Mouse (Mus musculus) right cerebral cortex, adult 18-20 months (tissue): ENCODE data around the gene Zfp672.

Experiments
- DNase-seq: peaks from one replicate; pipeline ENCODE4 v3.0.0; 2022; ENCODE audit warnings: mixed read lengths

Gene Zfp672

GRCm38 (mm10) chr11:58281970-58282496, 48.1 kb downstream of the Zfp672 start:
- no peak for DNase-seq

DNA sequence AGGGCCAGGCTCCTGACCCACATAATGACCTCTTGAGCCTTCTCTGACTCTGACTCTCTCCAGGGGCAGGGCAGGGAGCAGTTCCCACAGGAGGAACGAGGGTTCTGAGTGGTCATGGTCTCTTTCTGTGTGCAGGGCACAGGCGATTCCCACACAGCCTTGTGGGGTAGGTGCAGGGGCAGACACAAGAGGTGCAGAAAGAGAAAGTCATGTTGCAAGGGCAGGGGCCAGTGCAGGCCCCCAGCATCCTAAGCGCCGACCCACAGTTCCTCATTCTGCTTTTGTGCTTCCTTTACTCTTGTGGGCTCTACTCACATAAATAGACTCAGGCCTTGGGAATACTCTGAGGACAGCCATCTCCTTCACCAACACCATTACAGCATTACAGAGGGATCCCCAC, 54.4 kb downstream of the Zfp672 start:
- no peak for DNase-seq

- DNase-seq, result no peak
Observed at GRCm38 (mm10) chr11:58274572-58274971, 55.6 kb downstream of the Zfp672 start, which contains the start of gene 4930438A08Rik. Gene 4930438A08Rik, plus strand, starts transcription at chr11:58274799.

DNA sequence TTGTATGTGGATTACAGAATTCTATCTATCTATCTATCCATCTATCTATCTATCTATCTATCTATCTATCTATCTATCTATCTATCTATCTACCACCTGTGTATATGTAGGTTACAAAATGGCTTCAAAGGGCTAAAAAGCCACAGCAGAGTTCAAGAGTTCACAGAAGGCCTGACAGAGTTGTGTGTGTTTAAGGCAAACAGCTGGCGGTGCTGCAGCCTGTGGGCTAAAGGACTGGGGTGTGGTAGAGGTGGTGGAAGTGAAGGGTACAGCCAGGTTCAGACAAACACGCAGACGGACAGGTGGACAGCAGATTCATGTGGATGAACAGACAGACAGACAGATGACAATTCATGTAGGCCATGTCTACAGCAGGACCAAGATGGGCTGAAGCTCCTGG, 61.9 kb downstream of the Zfp672 start:
- DNase-seq, result no peak
